Mouse (Mus musculus): ENCODE results near the gene Pif1. TPM values are rescaled to one million over a fixed set of nuclear protein-coding genes. Genes with fewer than 3 reads are reported as not detected.

Gene Pif1
- polyA plus RNA-seq, 1 experiment from 2014 or later, result 3.5 TPM

GRCm38 (mm10) chr9:65636926-65637325 lies 50.0 kb downstream of the Pif1 start:
- Histone ChIP-seq H3K9me3 (replicated peaks; ENCODE audit: low read length) (no peaks in the 10 kb centered on the region), H3K27ac (no peak overlapping the region), H3K36me3 (ENCODE audit: insufficient read depth, low read length) (no peaks in the 10 kb centered on the region), H3K4me1 (replicated peaks; ENCODE audit: insufficient read depth, low read length) (peaks cover 19% of the 10 kb centered on the region), H3K9ac (ENCODE audit: low read depth, low read length) (no peak overlapping the region), H3K4me3 (replicated peaks; ENCODE audit: low read depth, low read length) (no peak overlapping the region), H3K4me2 (ENCODE audit: low read length) (no peak overlapping the region), H3K27me3 (ENCODE audit: insufficient read depth, low read length) (no peaks in the 10 kb centered on the region)
- ATAC-seq (replicated peaks; ENCODE audit: low FRiP score, low read depth) (no peak), DNase-seq (ENCODE audit: low spot score) (no peak)
- WGBS, result 86% methylated on average over 4 of the region's 4 CpGs
- no peak for TF ChIP-seq CTCF (IDR thresholded peaks at IDR 0.05; ENCODE audit: low read depth)

- WGBS, result 44% methylated on average over 5 of the region's 5 CpGs
- peak overlapping the region; percentile 47; the same call in 1 of the 2 replicates for H3K27ac ChIP-seq
- no peak for DNase-seq (ENCODE audit: low spot score)
These were observed 52.1 kb downstream of the Pif1 start for GRCm38 (mm10) chr9:65639065-65639464.

GRCm38 (mm10) chr9:65640838-65641410 lies 54.0 kb downstream of the Pif1 start:
- DNase-seq (ENCODE audit: low spot score) (peak; percentile 87), ATAC-seq (replicated peaks; ENCODE audit: low FRiP score, low read depth) (no peak; the same call in 1 of the 2 replicates)
- Histone ChIP-seq H3K4me3 (replicated peaks; ENCODE audit: low read depth, low read length) (no peak overlapping the region), H3K27me3 (ENCODE audit: insufficient read depth, low read length) (no peaks in the 10 kb centered on the region), H3K9ac (ENCODE audit: low read depth, low read length) (no peak overlapping the region), H3K27ac (0 out of 2 replicates have a peak overlapping the region, but pooled peaks have one; percentile 20), H3K36me3 (ENCODE audit: insufficient read depth, low read length) (no peaks in the 10 kb centered on the region), H3K4me1 (replicated peaks; ENCODE audit: insufficient read depth, low read length) (peaks cover 21% of the 10 kb centered on the region), H3K4me2 (ENCODE audit: low read length) (peak overlapping the region; percentile 21), H3K9me3 (replicated peaks; ENCODE audit: low read length) (no peaks in the 10 kb centered on the region)
- TF ChIP-seq CTCF (IDR thresholded peaks at IDR 0.05; ENCODE audit: low read depth), result no peak
- 7% methylated on average over 5 of the region's 5 CpGs for WGBS

More at GRCm38 (mm10) chr9:65639065-65639464, 52.1 kb downstream of the Pif1 start:
- Histone ChIP-seq H3K27me3 (ENCODE audit: insufficient read depth, low read length) (no peaks in the 10 kb centered on the region), H3K4me3 (replicated peaks; ENCODE audit: low read depth, low read length) (no peak overlapping the region), H3K4me1 (replicated peaks; ENCODE audit: insufficient read depth, low read length) (peaks cover 21% of the 10 kb centered on the region), H3K9me3 (replicated peaks; ENCODE audit: low read length) (no peaks in the 10 kb centered on the region), H3K4me2 (ENCODE audit: low read length) (no peak overlapping the region), H3K9ac (ENCODE audit: low read depth, low read length) (no peak overlapping the region), H3K36me3 (ENCODE audit: insufficient read depth, low read length) (no peaks in the 10 kb centered on the region)
- ATAC-seq (replicated peaks; ENCODE audit: low FRiP score, low read depth), result no peak
- no peak for TF ChIP-seq CTCF (IDR thresholded peaks at IDR 0.05; ENCODE audit: low read depth)

GRCm38 (mm10) chr9:65641446-65642052 lies 54.6 kb downstream of the Pif1 start:
- Histone ChIP-seq H3K27ac (peak overlapping the region; percentile 13; the same call in 1 of the 2 replicates), H3K9ac (ENCODE audit: low read depth, low read length) (no peak overlapping the region), H3K36me3 (ENCODE audit: insufficient read depth, low read length) (no peaks in the 10 kb centered on the region), H3K4me3 (replicated peaks; ENCODE audit: low read depth, low read length) (no peak overlapping the region), H3K9me3 (replicated peaks; ENCODE audit: low read length) (no peaks in the 10 kb centered on the region), H3K27me3 (ENCODE audit: insufficient read depth, low read length) (no peaks in the 10 kb centered on the region), H3K4me1 (replicated peaks; ENCODE audit: insufficient read depth, low read length) (peaks cover 21% of the 10 kb centered on the region), H3K4me2 (ENCODE audit: low read length) (peak overlapping the region; percentile 21)
- peak; percentile 23 for DNase-seq (ENCODE audit: low spot score)
- ATAC-seq (replicated peaks; ENCODE audit: low FRiP score, low read depth), result no peak
- 11% methylated on average over 12 of the region's 12 CpGs for WGBS
- TF ChIP-seq CTCF (IDR thresholded peaks at IDR 0.05; ENCODE audit: low read depth), result no peak

- no peak for TF ChIP-seq CTCF (IDR thresholded peaks at IDR 0.05; ENCODE audit: low read depth)
- Histone ChIP-seq H3K27ac (no peak overlapping the region), H3K4me3 (replicated peaks; ENCODE audit: low read depth, low read length) (no peak overlapping the region), H3K4me1 (replicated peaks; ENCODE audit: insufficient read depth, low read length) (peaks cover 21% of the 10 kb centered on the region), H3K9ac (ENCODE audit: low read depth, low read length) (no peak overlapping the region), H3K36me3 (ENCODE audit: insufficient read depth, low read length) (no peaks in the 10 kb centered on the region), H3K27me3 (ENCODE audit: insufficient read depth, low read length) (no peaks in the 10 kb centered on the region), H3K9me3 (replicated peaks; ENCODE audit: low read length) (no peaks in the 10 kb centered on the region), H3K4me2 (ENCODE audit: low read length) (no peak overlapping the region)
- DNase-seq (ENCODE audit: low spot score) (no peak), ATAC-seq (replicated peaks; ENCODE audit: low FRiP score, low read depth) (no peak)
These were observed 55.6 kb downstream of the Pif1 start for GRCm38 (mm10) chr9:65642546-65642945.

GRCm38 (mm10) chr9:65644960-65645359 lies 58.0 kb downstream of the Pif1 start:
- Histone ChIP-seq H3K9ac (ENCODE audit: low read depth, low read length) (no peak overlapping the region), H3K9me3 (replicated peaks; ENCODE audit: low read length) (no peaks in the 10 kb centered on the region), H3K27me3 (ENCODE audit: insufficient read depth, low read length) (no peaks in the 10 kb centered on the region), H3K4me2 (ENCODE audit: low read length) (no peak overlapping the region), H3K4me1 (replicated peaks; ENCODE audit: insufficient read depth, low read length) (peaks cover 19% of the 10 kb centered on the region), H3K4me3 (replicated peaks; ENCODE audit: low read depth, low read length) (no peak overlapping the region), H3K36me3 (ENCODE audit: insufficient read depth, low read length) (no peaks in the 10 kb centered on the region), H3K27ac (no peak overlapping the region)
- no peak for TF ChIP-seq CTCF (IDR thresholded peaks at IDR 0.05; ENCODE audit: low read depth)
- WGBS, result 90% methylated on average over 4 of the region's 4 CpGs
- ATAC-seq (replicated peaks; ENCODE audit: low FRiP score, low read depth), result no peak
- no peak for DNase-seq (ENCODE audit: low spot score)

Other genes with a start within 250 kb of the Pif1 start
- gene Pdcd7, start 241.1 kb upstream of the Pif1 start, polyA plus RNA-seq (2015; fragmentation: Nextera tagmentation; extraction: Ambion mirVana), result 9.1 and 10.3 TPM in 2 replicates
- 0.08 and 0.10 TPM in 2 replicates for gene Ubap1l, start 226.1 kb upstream of the Pif1 start, polyA plus RNA-seq (2015; fragmentation: Nextera tagmentation; extraction: Ambion mirVana)
- 1.2 and 1.5 TPM in 2 replicates for gene Kbtbd13, start 195.5 kb upstream of the Pif1 start, polyA plus RNA-seq (2015; fragmentation: Nextera tagmentation; extraction: Ambion mirVana)
- 10.4 and 10.7 TPM in 2 replicates for gene Rasl12, start 188.7 kb upstream of the Pif1 start, polyA plus RNA-seq (2015; fragmentation: Nextera tagmentation; extraction: Ambion mirVana)
- gene Slc51b, start 164.2 kb upstream of the Pif1 start, polyA plus RNA-seq (2015; fragmentation: Nextera tagmentation; extraction: Ambion mirVana), result 33.4 and 36.0 TPM in 2 replicates
- gene Mtfmt, start 151.4 kb upstream of the Pif1 start, polyA plus RNA-seq (2015; fragmentation: Nextera tagmentation; extraction: Ambion mirVana), result 19.2 and 20.6 TPM in 2 replicates
- 118 and 122 TPM in 2 replicates for gene Spg21, start 126.2 kb upstream of the Pif1 start, polyA plus RNA-seq (2015; fragmentation: Nextera tagmentation; extraction: Ambion mirVana)
- 0.14 TPM in 1 of 2 replicates, not detected in the other for gene Ankdd1a, start 67.0 kb upstream of the Pif1 start, polyA plus RNA-seq (2015; fragmentation: Nextera tagmentation; extraction: Ambion mirVana)
- gene Plekho2, start 7.1 kb upstream of the Pif1 start, polyA plus RNA-seq (2015; fragmentation: Nextera tagmentation; extraction: Ambion mirVana), result 13.4 and 14.6 TPM in 2 replicates
- 38.6 and 39.2 TPM in 2 replicates for gene Rbpms2, start 42.5 kb downstream of the Pif1 start, polyA plus RNA-seq (2015; fragmentation: Nextera tagmentation; extraction: Ambion mirVana)
- 299 and 305 TPM in 2 replicates for gene Oaz2, start 80.8 kb downstream of the Pif1 start, polyA plus RNA-seq (2015; fragmentation: Nextera tagmentation; extraction: Ambion mirVana)
- 4.1 and 5.0 TPM in 2 replicates for gene Zfp609, start 240.4 kb downstream of the Pif1 start, polyA plus RNA-seq (2015; fragmentation: Nextera tagmentation; extraction: Ambion mirVana)

Data from kidney, postnatal 0 days (tissue).